Mouse (Mus musculus) heart, embryonic 11.5 days (tissue): ENCODE results near the gene Slit1. TPM values are rescaled to one million over a fixed set of nuclear protein-coding genes. Genes with fewer than 3 reads are reported as not detected.

Source experiments
- ATAC-seq: fragments of 200-750 bp; cut with Nextera tagmentation; replicated peaks from 2 replicates; pipeline ENCODE4 v1.8.0; 2017; ENCODE audit warnings: moderate library complexity; ENCODE audit not compliant: insufficient number of reproducible peaks, low FRiP score, low TSS enrichment
- H3K27ac ChIP-seq: fragments of 300-500 bp; sonication (generic); 2 replicates; pipeline ENCODE4 v1.5.1; 2014; ENCODE audit warnings: mild to moderate bottlenecking, low read depth, low read length
- H3K27me3 ChIP-seq: fragments of 300-500 bp; sonication (generic); 2 replicates; pipeline ENCODE4 v1.6.1; 2014; ENCODE audit warnings: mild to moderate bottlenecking, low read length, mixed read lengths; ENCODE audit not compliant: control insufficient read depth, insufficient read depth
- H3K36me3 ChIP-seq: fragments of 300-500 bp; sonication (generic); 2 replicates; pipeline ENCODE4 v1.6.1; 2014; ENCODE audit warnings: mild to moderate bottlenecking, low read length, moderate library complexity, mixed read lengths; ENCODE audit not compliant: control insufficient read depth, insufficient read depth
- H3K4me1 ChIP-seq: fragments of 300-500 bp; sonication (generic); 2 replicates; pipeline ENCODE4 v1.6.1; 2014; ENCODE audit warnings: low read length; ENCODE audit not compliant: control insufficient read depth, insufficient read depth
- H3K4me2 ChIP-seq: fragments of 300-500 bp; sonication (generic); 2 replicates; pipeline ENCODE4 v1.6.1; 2014; ENCODE audit warnings: mild to moderate bottlenecking, moderate library complexity
- H3K4me3 ChIP-seq: fragments of 300-500 bp; sonication (generic); 2 replicates; pipeline ENCODE4 v1.5.1; 2014; ENCODE audit warnings: low read depth, low read length
- H3K9ac ChIP-seq: fragments of 300-500 bp; sonication (generic); 2 replicates; pipeline ENCODE4 v1.6.1; 2014; ENCODE audit warnings: mild to moderate bottlenecking, low read depth, low read length, moderate library complexity
- H3K9me3 ChIP-seq: fragments of 300-500 bp; sonication (generic); replicated peaks from 2 replicates; pipeline ENCODE4 v1.6.1; 2016; ENCODE audit warnings: low read length; ENCODE audit not compliant: control insufficient read depth
- WGBS: fragments of 180-500 bp; shearing (Covaris S2); extraction: QIAGEN DNeasy Blood & Tissue Kit; methylation state at CpG from one replicate; pipeline ENCODE4 v1.1.7; 2014; ENCODE audit not compliant: insufficient replicate concordance; 5-methylcytosine and 5-hydroxymethylcytosine counted together
- polyA plus RNA-seq: library from polyadenylated mRNA; unstranded; fragments of >200 nt; fragmentation: Nextera tagmentation; extraction: Ambion mirVana; gene quantifications from 2 replicates; pipeline ENCODE4 v1.2.1, GENCODE M21; 2014

The Slit1 gene
- polyA plus RNA-seq, 1 experiment from 2014 or later: 0.11 TPM

GRCm38 (mm10) chr19:41702638-41703037 is 40.8 kb downstream of the Slit1 start:
- H3K27me3 ChIP-seq: peaks cover 26% of the 10 kb centered on the region; the same call in 1 of the 2 replicates
- no peak overlapping the region for H3K27ac ChIP-seq
- no peaks in the 10 kb centered on the region for H3K36me3 ChIP-seq
- no peak overlapping the region for H3K9ac ChIP-seq
- 71% methylated on average over 6 of the region's 6 CpGs for WGBS
- H3K4me2 ChIP-seq: no peak overlapping the region
- H3K9me3 ChIP-seq: no peaks in the 10 kb centered on the region
- ATAC-seq: no peak
- H3K4me3 ChIP-seq: no peak overlapping the region
- peaks cover 5% of the 10 kb centered on the region for H3K4me1 ChIP-seq

GRCm38 (mm10) chr19:41698857-41699424 is 44.5 kb downstream of the Slit1 start:
- H3K4me1 ChIP-seq: peaks cover 4% of the 10 kb centered on the region
- 75% methylated on average over 5 of the region's 5 CpGs for WGBS
- H3K27ac ChIP-seq: no peak overlapping the region
- H3K9ac ChIP-seq: no peak overlapping the region
- H3K36me3 ChIP-seq: no peaks in the 10 kb centered on the region
- peaks cover 23% of the 10 kb centered on the region for H3K27me3 ChIP-seq
- no peaks in the 10 kb centered on the region for H3K9me3 ChIP-seq
- H3K4me2 ChIP-seq: no peak overlapping the region
- no peak overlapping the region for H3K4me3 ChIP-seq
- ATAC-seq: no peak

GRCm38 (mm10) chr19:41697807-41698515 is 45.5 kb downstream of the Slit1 start:
- Histone ChIP-seq H3K36me3 (no peaks in the 10 kb centered on the region), H3K4me1 (peaks cover 7% of the 10 kb centered on the region)

GRCm38 (mm10) chr19:41697111-41697806 is 46.2 kb downstream of the Slit1 start:
- Histone ChIP-seq H3K4me2 (no peak overlapping the region), H3K36me3 (no peaks in the 10 kb centered on the region), H3K4me3 (no peak overlapping the region), H3K9me3 (no peaks in the 10 kb centered on the region), H3K27ac (no peak overlapping the region), H3K9ac (no peak overlapping the region), H3K4me1 (peaks cover 7% of the 10 kb centered on the region), H3K27me3 (peaks cover 28% of the 10 kb centered on the region)
- ATAC-seq: no peak
- WGBS: 35% methylated on average over 9 of the region's 9 CpGs

More at GRCm38 (mm10) chr19:41697807-41698515, 45.5 kb downstream of the Slit1 start:
- 63% methylated on average over 6 of the region's 6 CpGs for WGBS
- no peak overlapping the region for H3K4me3 ChIP-seq
- H3K4me2 ChIP-seq: no peak overlapping the region
- H3K27ac ChIP-seq: no peak overlapping the region
- no peak for ATAC-seq
- H3K9me3 ChIP-seq: no peaks in the 10 kb centered on the region
- no peak overlapping the region for H3K9ac ChIP-seq
- H3K27me3 ChIP-seq: peaks cover 28% of the 10 kb centered on the region

GRCm38 (mm10) chr19:41696443-41696842 is 47.0 kb downstream of the Slit1 start:
- Histone ChIP-seq H3K27ac (no peak overlapping the region), H3K4me3 (no peak overlapping the region), H3K36me3 (no peaks in the 10 kb centered on the region), H3K4me1 (peaks cover 7% of the 10 kb centered on the region), H3K9me3 (no peaks in the 10 kb centered on the region), H3K27me3 (peaks cover 27% of the 10 kb centered on the region), H3K9ac (no peak overlapping the region), H3K4me2 (no peak overlapping the region)
- no peak for ATAC-seq
- 76% methylated on average over 9 of the region's 9 CpGs for WGBS

- WGBS: 63% methylated on average over 6 of the region's 6 CpGs
- Histone ChIP-seq H3K4me2 (no peak overlapping the region), H3K4me1 (peaks cover 7% of the 10 kb centered on the region), H3K9me3 (no peaks in the 10 kb centered on the region), H3K27me3 (peaks cover 18% of the 10 kb centered on the region), H3K36me3 (no peaks in the 10 kb centered on the region), H3K4me3 (no peak overlapping the region), H3K9ac (no peak overlapping the region), H3K27ac (no peak overlapping the region)
- ATAC-seq: no peak
Observed at GRCm38 (mm10) chr19:41695046-41695445, 48.4 kb downstream of the Slit1 start.

- Histone ChIP-seq H3K27me3 (peaks cover 14% of the 10 kb centered on the region), H3K4me2 (no peak overlapping the region), H3K4me1 (peaks cover 7% of the 10 kb centered on the region), H3K9me3 (no peaks in the 10 kb centered on the region), H3K36me3 (no peaks in the 10 kb centered on the region), H3K4me3 (no peak overlapping the region), H3K27ac (no peak overlapping the region), H3K9ac (no peak overlapping the region)
- WGBS: 20% methylated on average over 9 of the region's 9 CpGs
- ATAC-seq: no peak
Observed at GRCm38 (mm10) chr19:41694610-41695009, 48.9 kb downstream of the Slit1 start.

GRCm38 (mm10) chr19:41693727-41694126 is 49.7 kb downstream of the Slit1 start:
- ATAC-seq: no peak
- H3K27me3 ChIP-seq: peaks cover 14% of the 10 kb centered on the region
- peaks cover 7% of the 10 kb centered on the region for H3K4me1 ChIP-seq
- H3K36me3 ChIP-seq: no peaks in the 10 kb centered on the region
- no peak overlapping the region for H3K4me3 ChIP-seq
- H3K27ac ChIP-seq: no peak overlapping the region
- no peak overlapping the region for H3K9ac ChIP-seq
- H3K9me3 ChIP-seq: no peaks in the 10 kb centered on the region
- WGBS: 28% methylated on average over 5 of the region's 5 CpGs
- no peak overlapping the region for H3K4me2 ChIP-seq
